Mouse (Mus musculus) adrenal gland, adult 8-10 months (tissue): ENCODE data around the gene Gm33543. TPM values are rescaled to one million over a fixed set of nuclear protein-coding genes. Genes with fewer than 3 reads are reported as not detected.
A peak's percentile ranks its signal among the peaks of the same experiment; 100 is the strongest.

Source experiments
- DNase-seq: peaks from one replicate; pipeline ENCODE4 v3.0.0; 2022
- total RNA-seq, 4 experiments: library from RNA; stranded (reverse); gene quantifications; 2 replicates each; pipeline ENCODE4 v1.2.4; 2022

Gene Gm33543
- total RNA-seq, 4 experiments from 2014 or later = not detected

DNA sequence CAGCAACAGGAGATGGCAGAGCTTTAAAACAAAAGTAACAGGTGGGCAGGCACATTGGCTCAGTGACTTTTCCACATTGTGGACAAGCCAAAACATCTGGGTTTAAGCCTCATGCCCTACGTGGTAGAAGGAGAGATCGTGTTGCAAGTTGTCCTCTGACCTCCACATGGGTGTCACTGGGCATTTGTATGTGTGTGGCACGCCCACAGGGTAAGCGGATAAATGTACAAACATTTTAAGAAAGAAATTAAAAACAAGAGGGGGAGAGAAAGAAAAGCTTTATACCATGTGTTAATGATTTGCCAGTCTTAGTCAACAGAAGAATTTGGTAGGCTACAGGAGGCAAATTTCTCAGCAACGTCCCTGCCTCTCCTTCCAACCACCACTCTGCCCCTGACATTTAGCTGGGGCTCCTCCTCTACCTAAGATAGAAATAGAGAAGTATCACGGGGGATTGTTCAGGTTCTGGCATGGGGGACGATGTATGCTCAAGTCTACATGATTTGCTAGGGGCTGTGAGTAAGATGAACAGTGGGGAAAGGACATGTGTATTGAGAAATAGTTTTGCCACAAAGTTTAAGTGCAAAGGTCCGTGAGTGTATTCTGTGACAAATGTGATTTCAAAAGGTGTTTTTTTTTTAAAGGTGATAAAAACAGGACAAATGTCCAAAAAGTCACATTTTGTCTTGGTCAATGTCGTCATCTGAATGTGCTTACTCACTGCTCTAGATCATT lies 6.0 kb downstream of the Gm33543 start:
- DNase-seq = no peak

DNA sequence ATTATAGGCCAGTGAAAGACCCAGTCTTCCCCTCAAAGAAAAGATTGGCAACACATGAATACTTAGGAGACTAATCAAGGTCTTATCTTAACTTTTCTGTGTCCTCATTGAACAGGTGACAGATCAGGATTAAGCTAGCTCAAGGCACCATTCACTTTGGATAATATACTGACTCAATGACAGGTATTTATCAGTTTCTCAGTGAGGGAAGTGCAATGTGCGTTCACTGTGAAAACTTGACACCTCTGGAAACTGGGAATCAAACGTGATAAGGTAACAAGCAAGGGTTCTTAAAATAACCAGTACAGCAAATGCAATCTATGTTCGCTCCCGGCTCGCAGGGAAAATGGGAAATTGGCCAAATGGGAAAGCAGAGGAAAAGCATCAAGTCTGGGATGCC lies 11.8 kb downstream of the Gm33543 start:
- no peak for DNase-seq

DNA sequence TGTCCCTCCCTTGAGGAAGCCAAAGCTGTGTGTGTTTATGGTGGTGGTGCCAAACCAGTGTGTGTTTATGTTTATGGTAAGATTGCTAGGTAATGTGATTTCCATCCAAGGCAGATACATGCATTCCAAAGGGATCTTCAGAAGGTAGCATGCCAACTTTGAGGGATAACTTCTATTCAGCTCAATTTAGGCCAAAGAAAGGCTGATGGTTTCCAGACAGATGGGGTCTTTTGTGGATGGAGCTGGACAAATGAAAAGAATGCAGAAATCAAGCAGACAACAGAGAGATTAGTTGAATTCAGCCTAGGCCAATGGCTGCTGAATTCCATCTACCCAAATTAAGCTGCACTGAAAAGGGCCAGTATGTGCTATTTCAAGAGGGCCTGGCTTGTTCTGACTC lies 13.3 kb downstream of the Gm33543 start:
- no peak for DNase-seq

DNA sequence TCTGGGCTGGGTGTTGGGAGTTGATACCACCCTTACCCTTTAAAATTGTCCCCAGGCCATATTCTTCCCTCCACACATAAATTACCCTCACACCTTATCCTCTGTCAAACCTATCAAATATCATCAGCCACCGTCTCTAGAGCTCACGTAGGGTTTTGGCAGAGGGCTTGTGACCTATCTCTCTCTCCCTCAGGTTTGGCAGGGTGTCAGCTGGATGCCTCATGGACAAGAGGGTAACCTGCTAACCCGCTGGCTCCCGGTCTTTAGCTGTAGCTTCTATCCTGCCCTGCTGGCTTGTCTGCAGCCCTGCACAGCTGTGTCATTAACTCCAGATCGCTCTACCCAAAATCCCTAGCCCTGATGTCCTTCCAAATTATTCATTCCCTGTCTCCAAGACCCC lies 14.4 kb downstream of the Gm33543 start:
- DNase-seq = no peak

DNA sequence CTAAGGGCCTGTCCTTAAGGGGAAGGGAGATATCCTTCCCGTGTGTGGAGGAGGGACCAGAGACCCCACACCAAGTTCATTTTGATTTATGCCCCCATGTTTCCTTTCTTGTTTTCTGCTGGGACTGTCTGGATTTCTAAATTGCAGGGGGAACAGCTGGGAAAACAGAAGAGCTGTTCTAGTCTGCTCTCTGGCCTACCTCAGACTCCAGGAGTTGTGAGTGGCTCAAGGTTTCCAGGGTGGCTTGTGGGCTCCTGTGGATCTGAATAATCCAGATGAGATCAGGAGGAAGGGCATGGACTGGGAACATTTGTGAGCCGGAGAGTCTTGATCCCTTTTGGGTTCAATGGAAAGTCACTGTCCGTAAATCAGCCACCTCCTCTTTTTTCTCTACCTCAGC lies 17.1 kb downstream of the Gm33543 start:
- DNase-seq = no peak

DNA sequence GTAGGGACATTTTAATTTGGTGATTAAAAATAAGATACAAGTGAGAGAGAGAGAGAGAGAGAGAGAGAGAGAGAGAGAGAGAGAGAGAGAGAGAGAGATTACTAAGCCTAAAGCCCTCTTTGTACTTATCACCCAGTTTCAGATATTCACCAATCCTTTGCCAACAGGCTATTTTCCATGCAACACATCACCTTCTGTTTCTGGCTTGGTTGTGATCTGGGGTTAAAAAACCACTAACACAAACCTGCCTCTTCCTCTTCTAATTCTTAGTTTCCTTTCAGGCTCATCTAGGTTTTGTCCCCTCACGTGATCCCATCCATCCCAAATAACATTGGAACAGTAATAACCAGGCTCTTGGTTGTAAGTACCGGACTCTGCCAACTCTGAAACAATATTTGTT lies 24.2 kb downstream of the Gm33543 start:
- no peak for DNase-seq

DNA sequence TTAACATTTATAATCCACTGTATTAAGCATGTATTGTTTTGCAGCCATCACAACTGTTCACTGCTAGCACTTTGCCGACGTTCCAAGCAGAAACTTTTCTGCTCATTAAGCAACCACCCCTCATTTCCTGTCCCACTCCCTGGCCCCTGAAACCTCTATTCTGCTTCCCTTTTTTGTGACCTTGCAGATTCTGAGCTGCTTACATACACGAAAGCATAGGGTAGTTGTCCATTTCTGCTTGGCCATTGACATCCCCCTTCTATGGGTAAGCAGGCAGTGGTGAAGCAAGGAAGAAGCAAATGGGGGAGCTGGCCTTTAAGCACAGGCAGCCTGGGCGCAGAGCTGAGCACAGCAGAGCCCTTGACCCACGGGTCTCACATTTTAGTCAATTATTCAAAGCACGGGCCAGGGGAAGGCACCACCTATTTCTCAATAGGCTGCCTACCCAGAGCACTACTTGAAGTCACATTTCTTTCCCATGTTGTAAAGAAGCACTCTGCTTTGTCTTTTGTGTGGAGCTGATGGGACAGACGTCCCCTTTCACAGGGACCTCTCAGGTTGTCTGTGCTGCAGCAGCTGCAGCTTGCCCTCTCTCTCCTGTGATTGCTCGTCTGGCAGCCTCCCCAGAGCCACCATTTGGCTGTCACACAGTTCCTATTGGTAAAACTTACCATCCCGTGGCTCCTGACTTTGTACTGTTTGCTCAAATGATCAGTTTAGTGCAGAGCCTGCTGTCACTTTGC lies 25.1 kb downstream of the Gm33543 start:
- peak; percentile 24 for DNase-seq

DNA sequence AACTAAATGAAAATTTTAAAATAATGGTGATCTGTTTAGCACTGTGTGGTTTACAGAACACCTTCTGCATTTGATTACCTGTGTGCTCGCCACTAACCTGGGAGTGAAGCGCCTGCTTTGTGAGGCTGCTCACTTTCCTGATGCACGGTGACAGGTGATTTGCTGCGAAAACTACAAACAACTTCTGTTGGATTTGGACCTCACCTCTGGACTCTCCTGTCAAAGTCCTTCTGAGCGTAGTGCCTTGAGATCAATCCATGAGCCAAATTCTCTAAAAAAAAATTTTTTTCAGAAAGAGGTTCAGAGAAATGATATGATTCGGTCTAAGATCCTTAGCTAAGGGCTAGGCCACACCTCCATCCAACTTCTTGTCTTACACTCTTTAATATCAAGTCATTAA lies 28.4 kb downstream of the Gm33543 start:
- no peak for DNase-seq

DNA sequence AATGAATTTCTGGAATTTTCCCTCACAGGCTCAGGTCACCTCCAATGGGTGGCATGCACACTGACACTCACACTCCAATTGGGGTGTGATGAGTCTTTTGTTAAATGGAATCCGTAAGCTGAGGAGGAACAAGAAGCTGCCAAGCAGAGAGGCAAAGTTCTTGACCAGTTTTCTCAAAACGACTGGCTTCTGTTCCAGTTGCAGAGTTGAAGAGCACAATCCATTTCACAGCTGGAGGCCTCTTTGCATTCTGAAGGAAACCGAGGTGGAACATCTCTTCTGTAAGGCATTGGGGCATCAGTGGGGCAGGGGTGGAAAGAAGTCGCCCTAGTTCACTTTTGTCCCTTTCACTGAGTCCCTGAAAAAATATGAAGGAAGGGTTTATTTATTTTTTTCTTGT lies 30.9 kb downstream of the Gm33543 start:
- no peak for DNase-seq

DNA sequence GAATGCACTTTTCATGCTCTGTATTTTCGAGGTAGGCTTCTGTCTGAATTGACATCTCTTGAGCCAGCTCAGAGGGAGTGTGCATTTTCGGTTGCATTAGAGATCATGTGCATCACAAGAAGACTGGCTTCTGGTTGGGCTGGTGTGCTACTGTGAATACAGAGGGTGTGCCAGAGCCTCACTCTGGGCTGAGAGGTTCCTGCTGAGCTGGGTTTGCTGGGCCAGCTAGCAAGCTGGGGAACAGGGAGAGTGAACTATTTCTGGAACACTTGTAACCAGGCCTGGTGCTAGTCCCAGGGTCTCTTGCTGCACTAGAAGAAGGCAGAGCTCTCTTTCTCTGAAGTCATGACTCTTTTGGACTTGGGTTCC lies 41.3 kb downstream of the Gm33543 start:
- DNase-seq = no peak

DNA sequence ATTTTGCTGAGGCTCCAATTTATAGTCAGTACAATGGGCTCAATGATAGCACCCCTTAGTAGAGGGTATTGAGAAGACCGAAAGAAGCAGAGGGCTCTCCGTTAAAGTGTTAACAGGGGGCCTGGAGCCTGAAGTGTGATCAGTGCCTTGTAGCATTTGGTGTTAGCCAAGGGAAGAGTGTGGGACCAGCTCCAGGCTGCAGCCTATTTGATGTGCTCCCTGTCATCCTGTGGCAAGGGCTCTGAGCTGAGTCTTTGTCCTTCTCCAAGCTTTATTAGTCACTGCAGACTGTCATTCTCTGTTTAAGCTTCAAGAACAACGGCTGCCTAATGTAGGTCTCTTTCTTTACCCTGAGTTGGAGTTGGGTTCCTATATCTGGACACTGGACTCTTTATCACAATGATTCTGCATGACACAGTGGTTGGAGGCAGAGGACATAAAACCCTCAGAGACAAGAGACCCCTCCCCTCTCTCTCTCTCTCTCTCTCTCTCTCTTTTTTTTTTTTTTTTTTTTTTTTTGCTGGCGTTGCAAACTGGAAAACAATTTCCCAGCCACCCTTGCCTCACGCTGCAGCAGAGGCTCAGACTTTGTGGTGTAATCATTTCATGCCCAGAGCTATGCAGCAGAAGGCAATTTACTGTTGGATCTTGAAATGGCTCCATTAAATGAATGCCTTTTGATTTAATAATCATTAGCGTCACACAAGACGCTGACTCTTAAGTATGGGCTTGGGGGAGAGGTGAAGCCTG lies 41.9 kb downstream of the Gm33543 start:
- no peak for DNase-seq

DNA sequence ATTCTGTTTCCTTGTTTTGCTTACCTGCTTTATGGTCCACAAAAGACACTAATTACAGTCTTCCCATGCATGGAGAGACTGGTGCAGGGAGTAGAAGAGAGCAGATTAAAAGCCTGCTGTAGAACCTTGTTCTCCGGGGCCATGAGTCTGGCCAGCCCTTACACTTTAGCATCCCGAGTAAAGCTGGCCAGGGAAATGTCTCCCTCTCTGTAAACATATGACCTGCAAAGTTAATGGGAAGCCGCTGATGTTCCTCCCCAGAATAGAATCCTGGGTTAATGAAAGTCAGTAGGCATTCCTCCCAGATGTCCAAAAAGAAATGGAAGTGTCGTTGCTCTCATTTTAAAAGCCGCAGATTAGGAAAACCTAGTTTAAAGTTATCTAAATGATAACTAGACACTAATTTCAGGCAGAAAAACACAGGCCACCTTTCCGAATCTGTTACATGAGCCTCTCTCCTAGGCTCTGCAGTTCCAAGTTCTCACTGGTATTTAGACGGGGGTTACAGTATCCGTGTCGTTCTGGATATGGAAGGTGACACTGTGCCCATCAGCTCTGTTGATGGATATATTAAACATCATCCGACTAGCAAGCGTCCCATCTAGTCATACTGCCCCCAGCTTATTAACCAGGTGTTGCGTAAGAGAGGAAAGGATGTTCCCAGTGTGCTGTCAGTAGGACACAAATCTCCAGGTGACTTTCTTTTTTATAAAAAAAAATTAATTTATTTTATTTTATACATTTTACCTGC lies 44.9 kb downstream of the Gm33543 start:
- no peak for DNase-seq

DNA sequence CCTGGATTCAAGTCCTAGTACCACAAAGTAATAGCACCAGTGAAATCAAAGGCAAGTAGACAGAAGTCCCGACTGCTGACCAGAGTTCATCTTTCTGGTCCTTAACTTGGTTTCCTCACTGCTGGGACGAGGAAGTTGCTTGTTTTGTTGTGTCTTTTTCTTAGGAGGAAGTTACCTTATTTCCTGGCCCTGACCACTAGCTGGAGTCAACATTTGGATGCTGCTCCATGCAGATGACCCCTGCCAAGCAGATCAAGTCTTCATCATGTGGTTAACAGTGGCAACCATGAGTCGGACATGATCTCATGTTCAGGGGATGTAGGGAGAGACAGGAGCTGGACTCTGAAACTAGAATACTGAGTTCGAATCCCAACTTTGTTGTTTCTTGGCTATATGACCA lies 47.2 kb downstream of the Gm33543 start:
- no peak for DNase-seq

DNA sequence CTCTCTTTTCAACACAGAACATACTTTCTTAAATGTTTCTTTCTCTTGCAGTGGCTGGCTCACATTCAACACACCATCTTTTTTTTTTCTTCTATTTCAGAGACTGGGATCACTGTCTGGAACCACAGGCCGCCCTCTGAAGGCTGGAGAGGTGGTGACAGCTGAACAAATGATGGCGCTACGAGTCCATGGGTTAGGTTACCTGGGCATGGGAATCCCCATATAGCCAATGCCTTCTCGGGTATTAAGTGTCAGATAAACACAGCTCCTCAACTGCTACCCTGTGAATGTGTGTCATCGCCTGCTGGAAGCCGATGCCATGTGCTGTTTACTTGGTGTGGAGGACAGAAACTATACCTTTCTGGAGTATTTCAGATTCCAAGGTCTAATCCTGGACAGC lies 48.0 kb downstream of the Gm33543 start:
- no peak for DNase-seq

DNA sequence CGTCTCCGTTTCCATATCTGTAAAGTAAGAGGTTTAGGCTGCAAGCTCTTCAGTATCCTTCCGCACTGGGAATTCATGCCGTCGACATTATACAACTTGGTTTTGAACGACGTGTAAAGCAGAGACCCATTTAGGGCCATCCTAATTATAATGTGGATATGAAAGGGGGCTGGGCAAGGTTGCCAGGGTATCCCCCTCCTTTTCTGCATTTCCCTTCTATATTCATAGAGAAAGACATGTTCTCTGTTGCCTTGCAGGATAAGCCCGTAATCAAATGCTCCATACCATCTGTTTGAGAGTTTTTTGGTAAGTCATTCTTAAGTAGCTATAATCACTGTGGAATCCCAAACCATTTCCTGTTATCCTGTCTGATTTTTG lies 51.3 kb downstream of the Gm33543 start:
- no peak for DNase-seq

DNA sequence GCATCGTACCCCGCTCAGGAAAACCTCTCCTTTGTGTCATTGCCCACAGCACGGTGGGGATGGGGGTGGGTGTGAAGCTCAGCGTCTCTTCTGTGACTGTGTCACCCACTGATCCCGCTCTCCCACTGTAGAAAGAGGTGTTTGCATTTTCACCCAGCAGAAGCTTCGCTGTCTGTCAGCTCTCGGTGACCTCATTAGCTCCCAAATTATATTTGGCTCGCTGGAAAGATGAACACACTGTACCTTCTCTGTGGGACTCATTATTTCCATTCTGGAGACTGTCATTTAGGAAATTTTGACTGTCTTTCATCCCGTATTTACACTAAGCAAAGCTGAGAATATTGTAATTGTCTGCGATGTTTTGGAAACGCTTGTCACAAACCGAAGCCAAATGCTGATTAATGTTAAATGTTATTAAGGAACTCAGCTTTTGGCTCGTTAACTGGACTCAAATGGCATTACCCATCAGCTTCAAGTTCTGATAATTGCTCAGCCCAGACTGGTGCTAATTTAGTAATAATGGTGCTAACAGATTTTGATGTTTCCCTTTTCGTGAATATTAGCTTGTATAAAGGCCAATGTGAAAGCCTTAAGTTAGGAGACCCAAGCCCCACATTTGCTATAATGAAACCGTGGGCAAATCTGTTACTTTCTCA lies 51.8 kb downstream of the Gm33543 start:
- no peak for DNase-seq

DNA sequence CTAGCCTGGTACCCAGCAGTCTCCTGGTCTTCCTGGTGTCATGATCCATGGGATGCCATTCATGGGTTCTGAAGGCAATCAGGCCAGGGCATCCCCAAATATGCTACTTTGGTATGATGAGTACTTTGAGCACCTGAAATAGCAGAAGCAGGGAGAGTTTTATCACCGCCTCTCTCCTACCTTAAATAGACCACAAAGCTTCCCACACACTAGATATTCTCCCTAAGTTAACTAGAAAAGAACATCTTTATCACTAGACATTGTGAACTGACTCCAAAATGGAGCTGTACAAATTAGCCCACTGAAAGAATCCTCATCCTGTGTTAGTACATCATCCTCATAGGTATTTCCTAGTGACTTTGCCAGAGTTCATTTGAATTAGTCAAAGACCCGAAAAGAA lies 55.6 kb downstream of the Gm33543 start:
- DNase-seq = no peak

DNA sequence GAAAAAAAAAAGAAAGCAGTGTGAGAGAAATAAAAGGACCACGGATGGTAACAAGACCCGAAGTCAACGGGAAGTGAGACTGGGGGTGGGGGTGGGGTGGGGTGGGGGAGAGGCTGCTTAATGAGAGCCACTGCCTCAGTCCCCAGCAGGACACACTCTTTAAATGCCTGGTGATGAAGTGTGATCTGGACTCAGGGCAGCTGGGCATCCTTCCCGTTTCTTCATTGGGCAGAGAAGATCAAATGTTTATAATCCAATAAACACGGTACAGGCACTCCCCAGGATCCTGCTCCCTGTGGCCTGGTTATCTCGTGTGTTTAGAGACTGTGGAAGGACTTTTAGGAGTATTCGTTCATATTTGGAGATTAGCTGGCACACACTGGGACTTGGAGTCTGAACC lies 57.9 kb downstream of the Gm33543 start:
- no peak for DNase-seq

DNA sequence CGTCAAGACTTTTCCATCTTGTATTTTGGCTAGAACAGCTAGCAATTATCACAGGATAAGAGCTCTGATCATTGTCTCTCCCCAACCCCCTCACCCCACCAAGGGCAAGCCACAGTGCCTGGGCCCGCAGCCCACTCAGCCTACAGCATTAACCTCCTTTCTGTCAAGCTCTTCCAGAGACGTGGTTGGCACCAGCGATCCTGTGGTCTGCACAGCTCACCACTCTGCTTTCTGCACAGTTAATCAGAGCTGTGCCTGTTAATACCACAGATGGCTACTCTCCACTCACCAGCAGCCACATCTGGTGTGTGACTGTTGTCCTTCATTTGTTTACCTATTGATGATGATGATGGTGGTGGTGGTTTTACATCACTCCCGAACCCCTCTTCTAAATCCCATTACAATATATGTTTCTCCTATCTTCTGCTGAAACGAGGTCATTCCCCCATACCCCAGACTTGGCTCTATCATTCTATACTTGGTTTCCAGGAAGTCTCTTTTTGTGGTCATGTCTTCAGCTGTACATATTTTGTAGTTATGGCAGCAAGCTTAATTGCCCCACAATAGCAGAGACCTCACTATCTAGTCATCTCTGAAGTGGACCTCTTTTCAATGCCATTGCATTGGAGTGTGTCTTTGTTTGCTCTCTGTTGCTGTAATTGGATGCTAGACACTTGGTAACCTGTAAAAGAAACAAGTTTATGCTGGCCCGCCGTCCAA lies 61.7 kb downstream of the Gm33543 start:
- DNase-seq = no peak

DNA sequence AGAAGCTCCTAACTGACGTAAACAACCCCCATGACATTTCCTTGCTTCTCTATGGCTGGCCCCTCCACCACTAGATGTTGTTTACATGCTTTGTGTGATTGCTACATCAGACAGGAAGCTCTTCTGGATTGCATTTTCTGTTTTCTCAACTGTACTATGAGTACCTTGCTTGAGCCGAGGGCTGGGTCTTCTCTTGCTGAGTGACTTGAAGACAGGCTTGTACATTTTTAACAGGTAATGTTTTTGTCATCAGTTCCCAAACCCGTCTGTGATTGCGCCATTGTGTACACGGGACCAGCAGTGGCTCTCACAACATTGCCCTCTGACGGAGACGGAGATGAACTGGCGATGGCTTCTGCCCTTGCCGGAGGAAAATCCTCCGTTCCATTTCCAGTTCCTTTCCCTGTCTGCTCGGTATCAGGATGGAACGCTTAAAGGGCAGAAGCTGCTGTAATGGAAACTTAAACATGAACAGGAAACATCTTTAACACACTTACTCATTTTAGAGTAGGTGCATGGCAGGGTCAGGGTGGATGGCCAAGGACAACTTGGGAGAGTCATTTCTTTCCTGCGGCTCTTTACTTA lies 62.8 kb downstream of the Gm33543 start:
- peak; percentile 37 for DNase-seq

DNA sequence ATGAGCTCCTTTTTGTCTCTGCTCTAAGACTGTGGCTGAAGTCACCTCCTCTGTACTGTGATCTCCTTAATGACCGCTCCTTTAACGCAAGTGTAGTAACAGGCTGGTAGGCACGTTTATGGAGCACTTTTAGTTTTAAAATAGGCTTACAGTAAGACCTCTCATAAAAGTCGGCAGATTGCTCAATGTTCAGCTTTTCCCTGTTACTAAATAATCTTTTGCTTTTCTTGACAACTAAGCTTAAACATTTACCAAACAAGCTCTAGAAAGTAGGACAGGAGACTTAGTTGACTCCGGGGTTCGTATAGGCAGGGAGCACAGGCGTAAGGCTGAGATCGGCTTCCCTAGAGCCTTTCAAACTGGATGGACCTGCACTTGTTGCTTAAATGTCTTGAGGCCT lies 64.1 kb downstream of the Gm33543 start:
- DNase-seq = no peak
